Mouse (Mus musculus) midbrain, embryonic 16.5 days (tissue): ENCODE results near the gene Wdr64. TPM values are rescaled to one million over a fixed set of nuclear protein-coding genes. Genes with fewer than 3 reads are reported as not detected.
A peak's percentile ranks its signal among the peaks of the same experiment; 100 is the strongest.

Experiments used
- ATAC-seq: fragments of 200-750 bp; cut with Nextera tagmentation; 2 replicates; pipeline ENCODE4 v1.8.0; 2017; ENCODE audit warnings: moderate TSS enrichment
- H3K27ac ChIP-seq: fragments of 300-500 bp; sonication (generic); 2 replicates; pipeline ENCODE4 v1.5.1; 2014; ENCODE audit warnings: mild to moderate bottlenecking, low read length, mixed read lengths
- H3K27me3 ChIP-seq: fragments of 300-500 bp; sonication (generic); 2 replicates; pipeline ENCODE4 v1.6.1; 2014; ENCODE audit warnings: low read depth, low read length, mixed read lengths; ENCODE audit not compliant: control insufficient read depth, insufficient read depth
- H3K36me3 ChIP-seq: fragments of 300-500 bp; sonication (generic); 2 replicates; pipeline ENCODE4 v1.6.1; 2014; ENCODE audit warnings: mild to moderate bottlenecking, low read length, moderate library complexity, mixed read lengths; ENCODE audit not compliant: control insufficient read depth, insufficient read depth
- H3K4me1 ChIP-seq: fragments of 300-500 bp; sonication (generic); 2 replicates; pipeline ENCODE4 v1.6.1; 2014; ENCODE audit warnings: mild to moderate bottlenecking, low read length, mixed read lengths; ENCODE audit not compliant: control insufficient read depth, insufficient read depth
- H3K4me2 ChIP-seq: fragments of 300-500 bp; sonication (generic); 2 replicates; pipeline ENCODE4 v1.6.1; 2014; ENCODE audit warnings: mild to moderate bottlenecking, low read length, mixed read lengths
- H3K4me3 ChIP-seq: fragments of 300-500 bp; sonication (generic); 2 replicates; pipeline ENCODE4 v1.5.1; 2014; ENCODE audit warnings: low read depth, mild to moderate bottlenecking, low read length, moderate library complexity, mixed read lengths
- H3K9ac ChIP-seq: fragments of 300-500 bp; sonication (generic); 2 replicates; pipeline ENCODE4 v1.6.1; 2014; ENCODE audit warnings: low read depth, low read length, mixed read lengths
- H3K9me3 ChIP-seq: fragments of 300-500 bp; sonication (generic); replicated peaks from 2 replicates; pipeline ENCODE4 v1.6.1; 2014; ENCODE audit warnings: mild to moderate bottlenecking, low read length, mixed read lengths; ENCODE audit not compliant: control insufficient read depth, poor library complexity, severe bottlenecking
- WGBS: fragments of 180-500 bp; shearing (Covaris S2); extraction: QIAGEN DNeasy Blood & Tissue Kit; methylation state at CpG from one replicate; pipeline ENCODE4 v1.1.7; 2014; 5-methylcytosine and 5-hydroxymethylcytosine counted together
- polyA plus RNA-seq: library from polyadenylated mRNA; unstranded; fragments of >200 nt; fragmentation: Nextera tagmentation; extraction: Ambion mirVana; gene quantifications from 2 replicates; pipeline ENCODE4 v1.2.1, GENCODE M21; 2015

The Wdr64 gene
- polyA plus RNA-seq, 1 experiment from 2014 or later = not detected

- no peak for ATAC-seq
- no peaks in the 10 kb centered on the region for H3K9me3 ChIP-seq
- H3K27ac ChIP-seq = no peak overlapping the region
- no peaks in the 10 kb centered on the region for H3K4me1 ChIP-seq
- H3K4me3 ChIP-seq = no peak overlapping the region
- H3K36me3 ChIP-seq = no peaks in the 10 kb centered on the region
- no peak overlapping the region for H3K9ac ChIP-seq
- 85% methylated on average over 6 of the region's 6 CpGs for WGBS
- H3K27me3 ChIP-seq = no peaks in the 10 kb centered on the region
- no peak overlapping the region for H3K4me2 ChIP-seq
These were observed 20.9 kb upstream of the Wdr64 start for GRCm38 (mm10) chr1:175677459-175677858.

DNA sequence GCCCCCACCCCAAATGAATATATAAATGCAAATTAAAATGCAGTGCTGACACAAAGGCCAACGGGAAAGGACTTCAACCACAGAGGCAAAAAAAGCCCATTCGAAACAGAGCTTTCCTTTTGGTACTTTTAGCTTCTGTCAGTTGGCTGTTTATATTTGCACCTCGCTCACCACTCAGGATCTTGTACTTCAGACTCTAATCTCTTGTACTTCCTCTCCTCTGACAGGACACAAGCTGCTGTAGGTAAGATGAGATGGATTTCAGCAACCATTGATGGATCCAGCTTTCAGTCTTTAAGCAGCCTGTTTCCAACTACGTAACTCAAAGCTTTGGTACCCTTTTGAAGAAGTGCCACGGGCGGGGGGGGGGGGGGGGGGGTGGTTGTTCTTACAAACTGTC lies 17.4 kb upstream of the Wdr64 start:
- no peak overlapping the region for H3K4me2 ChIP-seq
- no peak for ATAC-seq
- H3K9ac ChIP-seq = no peak overlapping the region
- no peak overlapping the region for H3K27ac ChIP-seq
- H3K4me3 ChIP-seq = no peak overlapping the region
- WGBS = 82% methylated on average over 6 of the region's 6 CpGs
- no peaks in the 10 kb centered on the region for H3K27me3 ChIP-seq
- no peaks in the 10 kb centered on the region for H3K4me1 ChIP-seq
- no peaks in the 10 kb centered on the region for H3K36me3 ChIP-seq
- no peaks in the 10 kb centered on the region for H3K9me3 ChIP-seq

GRCm38 (mm10) chr1:175691686-175692245 lies 6.6 kb upstream of the Wdr64 start:
- WGBS = under 1% methylated on average over 22 of the region's 22 CpGs
- Histone ChIP-seq H3K27ac (peak overlapping the region; percentile 88), H3K4me1 (peaks cover 20% of the 10 kb centered on the region), H3K27me3 (no peaks in the 10 kb centered on the region), H3K4me3 (peak overlapping the region; percentile 92), H3K9ac (peak overlapping the region; percentile 89), H3K4me2 (peak overlapping the region; percentile 93), H3K36me3 (peaks cover 14% of the 10 kb centered on the region), H3K9me3 (no peaks in the 10 kb centered on the region)
- ATAC-seq = no peak; the same call in 1 of the 2 replicates

GRCm38 (mm10) chr1:175692246-175692996 lies 6.0 kb upstream of the Wdr64 start, which contains the start of the genes Opn3 and Chml:
Gene Opn3, minus strand, starts transcription at chr1:175692776.
Gene Chml, minus strand, starts transcription at chr1:175692901.
- Histone ChIP-seq H3K9ac (peak within 1 kb of the TSS; percentile 89), H3K4me3 (peak within 1 kb of the TSS; percentile 92), H3K27ac (peak within 1 kb of the TSS; percentile 88), H3K4me1 (peaks cover 20% of the 10 kb centered on the region), H3K9me3 (no peaks in the 10 kb centered on the region), H3K27me3 (no peaks in the 10 kb centered on the region), H3K36me3 (peaks cover 8% of the 10 kb centered on the region), H3K4me2 (peak within 1 kb of the TSS; percentile 93)
- under 1% methylated on average over 64 of the region's 73 CpGs for WGBS
- ATAC-seq = peak; percentile 96

DNA sequence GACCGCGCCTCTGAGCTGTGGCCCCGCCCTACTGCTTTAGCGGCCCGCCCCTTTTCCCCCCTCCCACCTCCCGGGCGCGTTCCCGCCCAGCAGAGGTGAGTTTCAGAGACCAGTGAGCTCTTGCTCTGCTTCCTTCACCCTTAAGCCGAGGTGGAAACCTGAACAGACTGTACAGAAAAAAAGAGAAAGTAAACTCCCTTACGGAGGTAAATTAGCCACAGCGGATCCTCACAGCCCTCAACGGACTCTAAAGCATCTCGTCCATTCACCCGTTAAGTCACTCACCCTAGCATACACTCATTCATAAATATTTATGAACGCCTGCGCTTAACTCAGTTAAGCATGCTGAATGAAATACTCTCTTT lies 5.4 kb upstream of the Wdr64 start:
- Histone ChIP-seq H3K36me3 (peaks cover 2% of the 10 kb centered on the region), H3K27me3 (no peaks in the 10 kb centered on the region), H3K4me3 (peak overlapping the region; percentile 92), H3K4me1 (peaks cover 20% of the 10 kb centered on the region), H3K27ac (peak overlapping the region; percentile 53), H3K9me3 (no peaks in the 10 kb centered on the region), H3K4me2 (peak overlapping the region; percentile 93), H3K9ac (no peak overlapping the region)
- no peak; the same call in 1 of the 2 replicates for ATAC-seq
- WGBS = under 1% methylated on average over 17 of the region's 17 CpGs

- peak; percentile 4 for ATAC-seq
- Histone ChIP-seq H3K4me1 (peaks cover 20% of the 10 kb centered on the region), H3K27ac (peak overlapping the region; percentile 53), H3K9ac (no peak overlapping the region), H3K9me3 (no peaks in the 10 kb centered on the region), H3K36me3 (no peaks in the 10 kb centered on the region), H3K4me3 (peak overlapping the region; percentile 92), H3K27me3 (no peaks in the 10 kb centered on the region), H3K4me2 (peak overlapping the region; percentile 93)
- 38% methylated on average over 12 of the region's 12 CpGs for WGBS
These were observed 4.9 kb upstream of the Wdr64 start for GRCm38 (mm10) chr1:175693429-175693960.

DNA sequence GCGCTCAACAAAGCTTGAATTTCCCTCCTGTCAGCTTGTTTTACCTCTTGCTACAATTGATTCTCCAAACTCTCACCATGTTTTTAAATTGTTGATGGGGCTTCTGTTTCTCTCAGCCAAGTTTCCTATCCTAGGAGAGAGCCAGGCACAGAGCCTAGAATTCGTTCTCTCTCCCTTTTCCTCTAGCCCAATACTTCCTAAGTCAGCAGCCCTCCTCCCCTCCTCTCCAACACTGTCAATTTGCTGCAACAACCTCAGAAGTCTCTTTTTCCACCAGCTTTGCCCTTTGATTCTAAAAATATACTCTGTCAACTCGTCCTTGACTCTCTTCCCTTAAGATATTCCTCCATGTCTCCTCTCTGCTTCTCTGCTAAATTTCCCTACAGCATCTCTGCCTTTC lies 982 bp downstream of the Wdr64 start:
- H3K36me3 ChIP-seq = no peaks in the 10 kb centered on the region
- no peaks in the 10 kb centered on the region for H3K4me1 ChIP-seq
- ATAC-seq = no peak
- H3K4me2 ChIP-seq = no peak overlapping the region
- H3K9ac ChIP-seq = no peak overlapping the region
- H3K4me3 ChIP-seq = no peak overlapping the region
- WGBS = 69% methylated on average over 3 of the region's 3 CpGs
- no peaks in the 10 kb centered on the region for H3K27me3 ChIP-seq
- H3K27ac ChIP-seq = no peak overlapping the region
- no peaks in the 10 kb centered on the region for H3K9me3 ChIP-seq

- H3K9me3 ChIP-seq = no peaks in the 10 kb centered on the region
- ATAC-seq = no peak
- 39% methylated on average over 4 of the region's 4 CpGs for whole genome bisulfite sequencing
- H3K9ac ChIP-seq = no peak overlapping the region
- H3K27ac ChIP-seq = no peak overlapping the region
- no peaks in the 10 kb centered on the region for H3K27me3 ChIP-seq
- no peak overlapping the region for H3K4me3 ChIP-seq
- no peaks in the 10 kb centered on the region for H3K36me3 ChIP-seq
- H3K4me1 ChIP-seq = no peaks in the 10 kb centered on the region
- no peak overlapping the region for H3K4me2 ChIP-seq
These were observed 1.4 kb downstream of the Wdr64 start for GRCm38 (mm10) chr1:175699796-175700195.

GRCm38 (mm10) chr1:175701145-175701544 lies 2.8 kb downstream of the Wdr64 start:
- no peaks in the 10 kb centered on the region for H3K27me3 ChIP-seq
- no peaks in the 10 kb centered on the region for H3K36me3 ChIP-seq
- H3K9ac ChIP-seq = no peak overlapping the region
- 83% methylated on average over 4 of the region's 4 CpGs for WGBS
- no peak for ATAC-seq
- H3K4me3 ChIP-seq = no peak overlapping the region
- no peak overlapping the region for H3K4me2 ChIP-seq
- H3K4me1 ChIP-seq = no peaks in the 10 kb centered on the region
- no peak overlapping the region for H3K27ac ChIP-seq
- H3K9me3 ChIP-seq = no peaks in the 10 kb centered on the region
